Mouse (Mus musculus): Measurements from ENCODE around the gene Nfatc2. TPM values are rescaled to one million over a fixed set of nuclear protein-coding genes. Genes with fewer than 3 reads are reported as not detected.

Nfatc2 gene
- polyA plus RNA-seq (2014; fragmentation: Nextera tagmentation; extraction: Ambion mirVana): 3.4 and 3.7 TPM in 2 replicates

DNA sequence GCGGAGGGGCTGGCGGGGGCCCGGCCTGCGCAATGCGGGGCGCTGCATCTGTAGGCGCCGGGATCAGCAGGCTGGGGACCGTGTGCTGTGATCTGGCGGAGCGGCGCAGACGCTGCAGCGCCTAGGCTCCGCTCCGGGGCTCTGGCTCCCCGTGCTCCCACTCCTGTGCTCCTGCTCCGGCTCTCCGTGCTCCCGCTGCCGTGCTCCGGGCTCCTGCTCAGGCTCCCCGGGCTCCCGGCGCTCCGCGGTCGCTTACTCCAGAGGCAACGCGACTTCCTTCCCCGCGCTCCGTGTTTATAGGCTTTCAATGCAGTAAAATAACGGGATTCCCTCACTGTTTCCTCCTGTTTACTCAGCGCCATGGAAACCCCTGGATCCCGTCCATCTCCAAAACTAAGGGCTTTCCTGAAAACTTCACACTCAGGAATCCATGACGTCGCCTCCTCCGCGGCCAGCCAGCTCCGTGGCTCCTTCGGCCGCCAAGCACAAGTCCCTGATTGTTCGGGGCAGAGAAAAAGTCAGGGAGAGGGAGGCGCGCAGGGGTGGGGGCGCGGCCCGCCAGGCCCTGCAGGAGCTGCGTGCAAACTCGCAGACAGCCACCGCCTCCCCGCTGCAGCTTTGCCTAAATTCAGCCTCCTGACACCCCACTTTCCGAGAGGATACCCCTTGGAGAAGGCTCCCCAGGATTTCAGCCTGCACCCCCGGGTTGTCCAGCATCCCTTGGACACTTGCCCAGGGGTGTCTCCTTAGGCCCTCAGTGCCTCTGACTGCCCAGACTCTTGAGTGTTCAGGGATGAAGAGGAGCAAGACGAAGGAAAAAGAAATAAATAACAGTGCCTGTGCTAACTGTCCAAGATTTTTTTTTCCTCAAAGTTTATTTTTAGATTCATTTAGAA, at the start of gene Nfatc2:
Gene Nfatc2 (minus strand): TSS at position 167 of the 896 bp plus-strand sequence.
- ATAC-seq (ENCODE audit: low FRiP score): peak; percentile 76
- Histone ChIP-seq H3K27me3 (ENCODE audit: control insufficient read depth, insufficient read depth, low read length) (peaks cover 27% of the 10 kb centered on the region), H3K36me3 (replicated peaks; ENCODE audit: control insufficient read depth, insufficient read depth) (no peaks in the 10 kb centered on the region), H3K4me3 (replicated peaks; ENCODE audit: low read length) (peak within 1 kb of the TSS; percentile 48), H3K9ac (peak within 1 kb of the TSS; percentile 69), H3K4me1 (replicated peaks; ENCODE audit: control insufficient read depth, insufficient read depth, low read length) (peaks cover 22% of the 10 kb centered on the region; the same call in 1 of the 2 replicates), H3K9me3 (ENCODE audit: control insufficient read depth, low read length) (no peaks in the 10 kb centered on the region), H3K27ac (peak within 1 kb of the TSS; percentile 66), H3K4me2 (replicated peaks) (peak within 1 kb of the TSS; percentile 78)
- peak; percentile 84 for DNase-seq (ENCODE audit: low spot score)
- under 1% methylated on average over 56 of the region's 56 CpGs for WGBS

DNA sequence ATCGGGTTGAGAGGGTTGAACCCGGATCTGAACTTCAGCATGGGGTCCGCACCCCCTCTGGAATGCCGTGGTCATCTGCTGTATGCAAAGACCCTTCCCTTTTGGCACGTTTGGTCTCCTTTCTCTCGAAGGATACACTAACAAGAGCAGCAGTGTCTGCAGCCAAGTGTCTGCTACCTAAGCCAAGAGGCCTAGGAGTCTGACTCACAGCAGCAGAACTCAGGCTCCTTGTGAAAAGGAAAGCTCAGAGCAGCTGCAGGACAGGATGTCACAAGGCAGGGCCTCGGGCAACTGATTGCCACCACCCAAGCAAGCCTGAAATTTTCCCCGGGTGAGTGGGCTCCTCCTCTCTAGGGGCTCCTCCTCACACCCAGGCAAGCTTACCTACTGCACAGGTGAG, 46.7 kb upstream of the Nfatc2 start:
- H3K9me3 ChIP-seq (ENCODE audit: control insufficient read depth, low read length): no peaks in the 10 kb centered on the region
- ATAC-seq (ENCODE audit: low FRiP score): no peak
- 83% methylated on average over 8 of the region's 8 CpGs for WGBS
- H3K9ac ChIP-seq: no peak overlapping the region
- no peaks in the 10 kb centered on the region for H3K27me3 ChIP-seq (ENCODE audit: control insufficient read depth, insufficient read depth, low read length)
- H3K4me2 ChIP-seq (replicated peaks): no peak overlapping the region
- no peak overlapping the region for H3K27ac ChIP-seq
- H3K36me3 ChIP-seq (replicated peaks; ENCODE audit: control insufficient read depth, insufficient read depth): peaks cover 89% of the 10 kb centered on the region
- no peak overlapping the region for H3K4me3 ChIP-seq (replicated peaks; ENCODE audit: low read length)
- DNase-seq (ENCODE audit: low spot score): no peak
- no peaks in the 10 kb centered on the region for H3K4me1 ChIP-seq (replicated peaks; ENCODE audit: control insufficient read depth, insufficient read depth, low read length)

DNA sequence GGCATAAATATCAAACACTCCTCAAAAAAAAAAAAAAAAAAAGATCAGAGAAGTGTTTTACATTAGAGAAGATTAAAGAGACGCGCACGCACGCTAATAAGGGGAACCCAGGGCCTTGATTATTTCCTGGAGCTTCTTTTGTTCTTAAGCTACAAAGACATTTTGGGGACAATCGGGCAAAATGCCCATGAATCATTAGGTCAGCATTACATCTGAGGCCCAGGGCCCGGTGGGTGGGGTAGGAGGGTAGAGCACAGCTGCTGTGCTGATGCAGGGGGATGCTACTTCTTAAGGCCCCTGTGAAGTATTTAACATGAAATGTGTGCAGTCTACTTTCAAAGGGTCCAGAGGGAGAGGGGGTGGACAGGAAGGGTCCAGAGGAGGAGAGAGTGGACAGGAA, 43.4 kb upstream of the Nfatc2 start:
- WGBS: 35% methylated on average over 6 of the region's 6 CpGs
- Histone ChIP-seq H3K27me3 (ENCODE audit: control insufficient read depth, insufficient read depth, low read length) (no peaks in the 10 kb centered on the region), H3K4me1 (replicated peaks; ENCODE audit: control insufficient read depth, insufficient read depth, low read length) (no peaks in the 10 kb centered on the region), H3K27ac (no peak overlapping the region), H3K4me3 (replicated peaks; ENCODE audit: low read length) (no peak overlapping the region), H3K9ac (no peak overlapping the region), H3K4me2 (replicated peaks) (no peak overlapping the region), H3K9me3 (ENCODE audit: control insufficient read depth, low read length) (no peaks in the 10 kb centered on the region), H3K36me3 (replicated peaks; ENCODE audit: control insufficient read depth, insufficient read depth) (peaks cover 91% of the 10 kb centered on the region)
- no peak for DNase-seq (ENCODE audit: low spot score)
- no peak for ATAC-seq (ENCODE audit: low FRiP score)

DNA sequence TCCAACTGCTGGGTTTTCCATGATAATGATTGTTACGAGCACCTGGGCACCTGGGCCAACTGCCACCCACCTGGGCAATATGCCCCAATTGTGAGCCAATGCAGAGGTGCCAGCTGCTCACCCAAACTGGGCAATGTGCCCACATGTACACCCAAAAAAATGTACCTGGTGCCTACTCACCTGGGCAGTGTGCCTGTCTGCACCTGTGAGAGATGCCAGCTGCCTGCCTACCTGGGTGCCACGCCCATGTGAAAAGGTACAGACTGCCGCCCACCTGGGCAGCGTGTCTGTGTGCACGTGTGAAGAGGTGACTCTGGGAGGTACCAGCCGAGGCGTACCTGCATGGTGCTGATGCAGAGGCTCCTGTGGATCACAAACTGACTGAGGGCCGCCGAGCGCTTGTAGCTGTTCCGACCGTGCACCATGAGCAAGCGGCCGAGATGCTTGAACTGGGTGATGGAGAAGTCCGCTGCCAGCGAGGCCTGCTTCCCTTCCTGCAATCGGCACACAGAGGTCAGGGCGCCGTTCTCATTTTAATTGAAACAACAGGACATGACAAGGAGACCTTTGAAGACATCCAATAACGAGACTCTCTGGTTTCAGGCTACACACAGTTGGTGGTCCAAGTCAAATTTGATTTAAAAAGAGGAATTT, 42.2 kb upstream of the Nfatc2 start:
- 86% methylated on average over 20 of the region's 20 CpGs for WGBS
- Histone ChIP-seq H3K36me3 (replicated peaks; ENCODE audit: control insufficient read depth, insufficient read depth) (peaks cover 90% of the 10 kb centered on the region), H3K4me3 (replicated peaks; ENCODE audit: low read length) (no peak overlapping the region), H3K9me3 (ENCODE audit: control insufficient read depth, low read length) (no peaks in the 10 kb centered on the region), H3K4me2 (replicated peaks) (no peak overlapping the region), H3K27me3 (ENCODE audit: control insufficient read depth, insufficient read depth, low read length) (no peaks in the 10 kb centered on the region), H3K27ac (no peak overlapping the region), H3K4me1 (replicated peaks; ENCODE audit: control insufficient read depth, insufficient read depth, low read length) (no peaks in the 10 kb centered on the region), H3K9ac (no peak overlapping the region)
- ATAC-seq (ENCODE audit: low FRiP score) (no peak), DNase-seq (ENCODE audit: low spot score) (no peak)

DNA sequence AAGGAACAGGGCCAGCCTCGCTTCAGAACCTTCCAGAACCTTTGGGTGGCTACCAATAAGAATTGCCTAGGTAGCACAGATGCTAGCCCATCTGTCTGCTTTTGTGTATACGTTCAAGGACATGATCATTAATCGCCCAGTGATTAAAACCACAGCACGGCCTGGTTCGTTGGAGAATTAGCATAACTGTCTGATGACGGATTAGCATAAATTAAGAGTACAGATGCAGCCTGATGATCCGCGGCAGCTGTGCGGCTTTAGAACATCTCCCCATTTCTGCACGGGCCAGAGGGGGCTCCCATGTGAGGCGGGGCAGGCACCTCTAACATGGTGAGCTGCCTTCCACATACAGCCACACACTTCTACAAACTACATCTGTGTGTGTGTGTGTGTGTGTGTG, 40.7 kb upstream of the Nfatc2 start:
- 34% methylated on average over 11 of the region's 11 CpGs for WGBS
- ATAC-seq (ENCODE audit: low FRiP score): peak; percentile 39; the same call in 1 of the 2 replicates
- no peak for DNase-seq (ENCODE audit: low spot score)

DNA sequence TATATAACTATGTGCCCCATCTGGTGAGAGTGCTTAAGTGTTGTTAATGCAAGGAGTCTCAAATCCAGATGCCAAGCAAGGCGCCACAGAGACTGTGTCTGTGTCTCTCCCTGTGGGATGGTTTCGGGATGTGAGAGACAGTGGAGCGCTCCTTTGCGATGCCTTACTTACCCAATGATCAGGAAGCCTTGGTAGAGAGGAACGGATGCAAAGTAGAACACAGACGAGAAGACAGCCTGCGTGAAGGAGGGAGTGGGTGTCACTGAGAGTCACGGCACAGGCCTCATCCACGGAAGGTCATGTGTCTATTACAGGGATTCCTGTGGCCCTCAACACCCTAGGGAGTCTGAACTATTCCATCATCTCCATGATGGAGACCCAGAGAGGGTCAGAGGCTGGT, 39.0 kb upstream of the Nfatc2 start:
- DNase-seq (ENCODE audit: low spot score) (no peak), ATAC-seq (ENCODE audit: low FRiP score) (no peak)
- H3K27ac ChIP-seq: no peak overlapping the region
- WGBS: 93% methylated on average over 9 of the region's 9 CpGs
- no peaks in the 10 kb centered on the region for H3K4me1 ChIP-seq (replicated peaks; ENCODE audit: control insufficient read depth, insufficient read depth, low read length)
- no peak overlapping the region for H3K4me3 ChIP-seq (replicated peaks; ENCODE audit: low read length)
- no peak overlapping the region for H3K4me2 ChIP-seq (replicated peaks)
- no peak overlapping the region for H3K9ac ChIP-seq
- no peaks in the 10 kb centered on the region for H3K9me3 ChIP-seq (ENCODE audit: control insufficient read depth, low read length)
- H3K27me3 ChIP-seq (ENCODE audit: control insufficient read depth, insufficient read depth, low read length): no peaks in the 10 kb centered on the region
- peaks cover 87% of the 10 kb centered on the region for H3K36me3 ChIP-seq (replicated peaks; ENCODE audit: control insufficient read depth, insufficient read depth)

More for the DNA sequence above, 40.7 kb upstream of the Nfatc2 start:
- H3K36me3 ChIP-seq (replicated peaks; ENCODE audit: control insufficient read depth, insufficient read depth): peaks cover 86% of the 10 kb centered on the region
- H3K9ac ChIP-seq: no peak overlapping the region
- H3K4me3 ChIP-seq (replicated peaks; ENCODE audit: low read length): no peak overlapping the region
- H3K9me3 ChIP-seq (ENCODE audit: control insufficient read depth, low read length): no peaks in the 10 kb centered on the region
- no peaks in the 10 kb centered on the region for H3K27me3 ChIP-seq (ENCODE audit: control insufficient read depth, insufficient read depth, low read length)
- H3K4me1 ChIP-seq (replicated peaks; ENCODE audit: control insufficient read depth, insufficient read depth, low read length): no peaks in the 10 kb centered on the region
- H3K4me2 ChIP-seq (replicated peaks): no peak overlapping the region
- 0 out of 2 replicates have a peak overlapping the region, but pooled peaks have one; percentile 32 for H3K27ac ChIP-seq

DNA sequence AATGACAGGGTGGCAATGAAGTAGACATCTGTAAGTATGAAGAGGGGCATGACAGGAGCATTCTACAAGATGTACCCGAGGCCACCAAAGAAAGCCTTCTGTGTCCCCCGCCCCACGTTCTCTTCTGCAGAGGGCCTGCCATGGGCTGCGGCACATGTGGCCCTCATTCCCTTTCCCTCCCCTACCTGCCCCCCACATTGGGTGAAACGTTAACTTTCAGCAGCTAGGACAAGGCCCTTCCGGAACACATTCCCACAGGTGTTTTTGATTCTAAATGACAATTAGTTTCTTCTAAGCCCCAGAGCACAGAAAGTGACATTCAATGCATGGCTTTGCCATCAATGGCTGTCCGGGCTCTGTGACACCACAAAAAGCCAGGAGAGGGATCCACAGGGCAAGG, 33.4 kb upstream of the Nfatc2 start:
- no peaks in the 10 kb centered on the region for H3K4me1 ChIP-seq (replicated peaks; ENCODE audit: control insufficient read depth, insufficient read depth, low read length)
- H3K9ac ChIP-seq: no peak overlapping the region
- no peaks in the 10 kb centered on the region for H3K9me3 ChIP-seq (ENCODE audit: control insufficient read depth, low read length)
- no peak overlapping the region for H3K4me2 ChIP-seq (replicated peaks)
- no peak overlapping the region for H3K27ac ChIP-seq
- DNase-seq (ENCODE audit: low spot score) (no peak), ATAC-seq (ENCODE audit: low FRiP score) (no peak)
- H3K27me3 ChIP-seq (ENCODE audit: control insufficient read depth, insufficient read depth, low read length): no peaks in the 10 kb centered on the region
- 86% methylated on average over 7 of the region's 7 CpGs for WGBS
- no peak overlapping the region for H3K4me3 ChIP-seq (replicated peaks; ENCODE audit: low read length)
- H3K36me3 ChIP-seq (replicated peaks; ENCODE audit: control insufficient read depth, insufficient read depth): peaks cover 71% of the 10 kb centered on the region

DNA sequence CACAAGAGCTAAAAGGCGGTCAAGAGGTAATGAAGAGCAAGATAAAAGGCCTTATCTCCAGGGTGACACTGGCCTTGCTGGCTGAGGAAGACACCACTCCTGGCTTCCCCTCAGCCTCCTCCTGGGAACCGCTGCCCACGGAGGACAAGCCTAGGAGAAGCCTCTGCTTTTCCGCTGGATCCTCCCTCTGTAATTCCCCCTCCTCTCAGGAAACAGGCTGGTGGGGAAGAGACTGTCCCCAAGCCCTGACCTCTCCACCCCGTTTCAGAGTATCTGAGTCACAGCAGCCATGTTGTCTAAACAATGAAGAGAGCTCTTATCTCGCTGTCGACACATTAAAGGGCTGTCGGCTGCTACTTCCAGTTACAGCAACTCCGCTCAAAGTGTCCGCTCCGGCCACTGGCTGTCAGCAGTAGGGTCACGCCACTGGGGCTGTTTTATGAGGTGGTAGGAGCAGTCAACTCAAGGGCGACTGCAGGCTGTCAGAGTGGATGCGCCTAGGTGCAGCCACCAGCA, 31.9 kb upstream of the Nfatc2 start:
- WGBS: 61% methylated on average over 14 of the region's 14 CpGs
- Histone ChIP-seq H3K4me2 (replicated peaks) (no peak overlapping the region), H3K9me3 (ENCODE audit: control insufficient read depth, low read length) (no peaks in the 10 kb centered on the region), H3K4me1 (replicated peaks; ENCODE audit: control insufficient read depth, insufficient read depth, low read length) (no peaks in the 10 kb centered on the region), H3K4me3 (replicated peaks; ENCODE audit: low read length) (no peak overlapping the region), H3K9ac (no peak overlapping the region), H3K27me3 (ENCODE audit: control insufficient read depth, insufficient read depth, low read length) (no peaks in the 10 kb centered on the region), H3K36me3 (replicated peaks; ENCODE audit: control insufficient read depth, insufficient read depth) (peaks cover 59% of the 10 kb centered on the region), H3K27ac (no peak overlapping the region)
- no peak for ATAC-seq (ENCODE audit: low FRiP score)
- DNase-seq (ENCODE audit: low spot score): no peak

DNA sequence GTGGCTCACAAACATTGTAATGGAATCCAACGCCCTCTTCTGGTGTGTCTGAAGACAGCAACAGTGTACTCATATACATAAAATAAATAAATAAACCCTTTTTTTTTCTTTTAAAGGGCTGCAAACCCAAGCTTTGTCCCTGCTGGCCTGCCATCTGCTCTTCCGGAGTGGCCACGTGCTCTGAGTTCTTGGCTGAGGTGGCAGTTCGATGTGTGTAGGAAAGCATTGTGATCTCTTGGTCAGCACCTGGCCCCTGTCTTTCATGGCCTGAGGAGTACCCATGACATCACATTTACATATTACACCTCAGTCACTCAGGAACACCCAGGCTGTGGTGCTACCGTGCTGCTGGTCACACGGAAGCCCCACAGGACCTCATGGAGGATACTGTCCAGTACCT, 31.1 kb upstream of the Nfatc2 start:
- no peak overlapping the region for H3K9ac ChIP-seq
- H3K4me1 ChIP-seq (replicated peaks; ENCODE audit: control insufficient read depth, insufficient read depth, low read length): peaks cover 3% of the 10 kb centered on the region; the same call in 1 of the 2 replicates
- DNase-seq (ENCODE audit: low spot score) (no peak), ATAC-seq (ENCODE audit: low FRiP score) (no peak)
- peaks cover 52% of the 10 kb centered on the region for H3K36me3 ChIP-seq (replicated peaks; ENCODE audit: control insufficient read depth, insufficient read depth)
- H3K27me3 ChIP-seq (ENCODE audit: control insufficient read depth, insufficient read depth, low read length): no peaks in the 10 kb centered on the region
- WGBS: 84% methylated on average over 6 of the region's 6 CpGs
- H3K4me3 ChIP-seq (replicated peaks; ENCODE audit: low read length): no peak overlapping the region
- no peak overlapping the region for H3K4me2 ChIP-seq (replicated peaks)
- no peaks in the 10 kb centered on the region for H3K9me3 ChIP-seq (ENCODE audit: control insufficient read depth, low read length)
- H3K27ac ChIP-seq: no peak overlapping the region

Measured in hindbrain, embryonic 14.5 days (tissue).